Mouse (Mus musculus) gonadal fat pad, adult 2 months (tissue): ENCODE measurements around the gene Sox30. TPM values are rescaled to one million over a fixed set of nuclear protein-coding genes. Genes with fewer than 3 reads are reported as not detected.

Experiments
- DNase-seq: peaks from one replicate; pipeline ENCODE4 v3.0.0-alpha.2; 2012; ENCODE audit warnings: low read depth
- polyA plus RNA-seq: library from polyadenylated mRNA; depleted of rRNA; stranded (reverse); fragments of >200 nt; gene quantifications from 2 replicates; pipeline ENCODE4 v1.2.3, GENCODE M21; 2012; rRNA removed

The Sox30 gene
- 0.57 and 1.0 TPM in 2 replicates for polyA plus RNA-seq

DNA sequence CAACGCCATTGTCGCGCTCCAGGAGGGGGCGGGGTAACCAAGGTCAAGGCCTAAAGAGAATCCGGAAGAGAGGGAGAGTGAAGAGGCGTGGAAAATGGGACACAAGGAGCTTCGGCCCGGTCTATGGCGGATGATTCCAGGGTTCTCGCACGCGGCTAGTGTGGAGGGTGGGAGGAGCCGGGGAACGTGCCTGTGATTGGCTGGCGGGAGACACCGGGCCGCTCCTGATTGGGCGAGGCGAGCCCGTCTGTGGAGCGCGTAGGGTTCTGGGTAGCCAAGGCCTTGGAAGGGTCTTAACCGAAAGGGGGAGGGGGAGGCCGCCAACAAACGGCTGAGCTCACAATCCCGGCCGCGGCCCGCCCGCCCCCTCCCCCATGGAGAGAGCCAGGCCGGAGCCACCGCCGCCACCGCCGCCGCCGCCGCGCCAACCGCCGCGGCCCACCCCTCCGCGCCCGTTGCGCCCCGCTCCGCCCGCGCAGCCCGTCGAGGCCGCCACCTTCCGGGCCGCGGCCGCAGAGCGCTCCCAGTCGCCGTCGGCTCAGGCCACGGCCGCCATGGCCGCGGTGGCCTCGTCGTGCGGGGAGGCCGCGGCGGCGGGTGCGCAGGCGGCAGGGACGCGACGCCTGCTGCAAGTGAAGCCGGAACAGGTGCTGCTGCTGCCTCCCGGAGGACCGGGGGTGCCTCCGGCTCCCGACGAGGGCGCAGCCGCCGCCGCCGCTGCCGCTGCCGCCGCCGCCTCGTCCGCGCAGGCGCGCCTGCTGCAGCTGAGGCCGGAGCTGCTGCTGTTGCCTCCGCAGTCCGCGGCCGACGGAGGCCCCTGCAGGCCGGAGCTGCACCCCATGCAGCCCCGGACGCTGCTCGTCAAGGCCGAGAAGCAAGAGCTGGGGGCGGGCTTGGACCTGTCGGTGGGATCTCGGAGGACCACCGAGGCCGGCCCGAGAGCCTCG, at the start of gene Sox30:
Gene Sox30 (plus strand): TSS at position 365 of the 947 bp plus-strand sequence.
- DNase-seq: no peak

DNA sequence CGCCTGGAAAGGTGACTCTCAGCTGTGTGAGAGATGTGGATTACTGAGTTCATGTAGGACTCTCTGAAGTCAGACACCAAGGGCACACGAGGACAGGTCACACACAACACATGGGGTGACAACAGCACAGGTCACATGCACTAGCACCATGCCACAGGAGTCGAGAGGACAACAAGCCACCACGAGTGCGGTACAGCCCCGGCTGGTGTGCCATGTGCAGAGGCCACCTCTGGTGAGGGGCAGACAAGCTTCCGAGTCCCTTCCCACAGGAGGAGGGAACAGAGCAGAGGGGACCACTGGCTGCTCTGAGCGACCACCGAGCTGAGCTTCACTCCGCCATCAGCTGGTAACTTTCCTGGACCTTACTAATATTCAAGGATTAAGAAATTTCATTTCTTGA, 47.3 kb upstream of the Sox30 start:
- DNase-seq: no peak

DNA sequence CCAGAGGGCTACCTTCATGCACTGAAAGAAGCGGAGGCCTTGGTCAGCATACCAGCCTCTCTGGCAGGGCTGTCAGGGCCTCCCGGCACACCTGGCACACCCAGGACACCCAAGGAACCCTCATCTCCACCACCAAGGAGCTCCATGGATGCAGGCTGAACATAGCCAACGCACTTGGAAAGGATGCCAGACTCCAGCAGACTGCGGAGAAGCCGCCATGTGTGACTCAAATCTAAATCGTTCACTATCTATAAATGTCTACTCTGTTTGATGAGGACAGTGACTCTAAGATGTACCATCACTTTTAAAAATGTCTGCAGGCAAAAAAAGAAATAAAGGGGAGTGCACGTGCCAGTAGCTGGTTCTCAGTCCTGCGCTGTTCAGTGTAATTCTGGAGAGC, 42.6 kb upstream of the Sox30 start:
- DNase-seq: no peak

DNA sequence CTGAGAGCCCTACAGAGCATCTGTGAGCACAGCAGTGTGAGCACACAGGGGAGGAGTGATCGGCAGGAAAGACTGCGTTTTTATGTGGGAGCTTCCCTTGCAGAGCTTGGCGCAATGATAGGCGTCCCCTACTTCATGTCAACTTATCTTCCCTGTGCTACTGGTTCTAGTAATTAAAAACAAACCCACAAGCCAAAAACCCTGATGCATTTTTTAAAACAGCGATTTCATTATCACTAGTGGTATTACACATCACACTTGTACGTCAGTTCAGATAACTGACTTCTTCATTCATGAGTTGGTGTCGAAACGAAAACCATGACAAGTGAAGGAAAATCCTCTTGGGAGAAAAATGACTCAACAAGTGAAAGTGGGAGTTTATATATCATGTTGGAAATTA, 41.2 kb upstream of the Sox30 start:
- DNase-seq: no peak

DNA sequence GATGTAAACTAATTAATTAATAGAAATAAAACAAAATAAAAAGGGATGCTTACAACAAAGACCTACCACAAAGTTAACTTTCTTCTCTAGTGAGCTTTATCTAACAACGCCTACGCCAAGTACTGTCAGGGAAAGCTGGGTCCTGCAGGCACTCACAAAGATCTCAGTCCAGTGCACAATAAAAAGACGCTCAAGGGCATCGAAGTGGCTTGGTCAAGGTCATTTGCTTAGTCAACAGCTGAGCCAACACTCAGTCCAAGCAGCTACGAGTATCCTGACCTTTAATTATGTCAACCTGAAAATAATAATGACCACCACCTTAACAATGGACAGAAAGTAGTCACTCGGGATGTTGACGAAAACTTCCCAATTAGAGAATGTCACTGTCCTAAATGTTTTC, 37.8 kb upstream of the Sox30 start:
- DNase-seq: no peak

DNA sequence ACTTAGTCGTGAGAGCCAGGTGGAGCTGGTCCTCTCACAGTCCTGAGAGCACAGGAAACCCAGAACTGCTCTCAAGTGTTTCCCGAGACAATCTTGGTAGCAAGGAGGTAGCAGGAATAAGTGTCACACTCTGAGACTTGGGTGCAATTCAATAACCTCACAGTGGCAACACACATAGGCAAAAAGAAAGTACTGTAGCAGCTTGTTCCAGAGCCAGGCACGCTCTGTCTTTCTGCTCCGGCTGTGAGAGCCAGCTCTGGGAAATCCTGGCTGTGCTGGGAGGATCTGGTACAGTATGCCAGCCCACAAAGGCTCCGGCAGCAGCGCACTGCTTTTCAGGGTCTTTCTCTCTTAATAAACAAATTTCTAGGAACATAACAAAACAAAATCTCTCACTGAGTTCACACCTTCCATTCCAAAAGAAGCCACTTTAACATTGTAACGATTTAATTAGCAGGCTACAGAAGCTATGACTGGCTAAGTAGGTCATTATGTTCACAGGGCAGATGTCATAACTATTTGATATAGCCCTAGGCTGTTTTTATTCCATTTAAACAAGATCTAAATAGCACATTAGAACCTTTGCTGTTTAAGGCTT, 36.9 kb upstream of the Sox30 start:
- DNase-seq: no peak

DNA sequence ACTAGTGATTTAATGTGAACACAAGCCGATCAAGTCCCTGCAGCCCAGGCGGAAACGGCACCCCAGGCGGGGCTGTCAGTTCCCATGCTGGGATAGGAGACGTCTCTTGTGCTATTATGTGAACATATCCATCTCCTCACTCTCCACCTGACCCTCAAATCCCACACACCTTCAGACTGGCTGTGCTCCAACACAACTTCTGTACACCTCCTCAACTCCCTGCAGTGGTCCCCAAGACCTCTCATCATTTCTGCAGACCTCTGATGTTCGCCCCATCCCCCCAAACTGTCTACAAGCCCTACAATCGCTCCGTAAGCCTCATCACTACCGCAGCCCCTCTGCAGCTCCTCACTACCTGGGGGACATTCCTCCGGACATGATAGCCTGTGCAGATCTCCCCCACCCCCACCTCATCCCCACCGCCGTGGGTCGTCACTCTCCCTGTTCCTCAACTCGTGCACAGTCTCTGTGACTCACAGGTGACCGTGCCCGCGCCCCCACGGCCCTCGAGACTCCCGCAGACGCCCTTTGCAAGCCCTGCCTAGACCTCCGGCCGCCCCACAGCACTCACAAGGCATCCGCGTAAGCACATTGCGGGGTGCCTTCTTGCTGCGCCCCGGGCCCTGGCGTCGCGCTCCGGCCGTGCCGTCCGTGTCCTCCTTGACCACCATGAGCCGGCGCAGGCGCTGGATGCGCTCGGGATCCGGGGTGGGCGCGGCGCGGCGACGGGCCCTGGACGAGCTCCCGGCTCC, 36.0 kb upstream of the Sox30 start:
- no peak for DNase-seq

DNA sequence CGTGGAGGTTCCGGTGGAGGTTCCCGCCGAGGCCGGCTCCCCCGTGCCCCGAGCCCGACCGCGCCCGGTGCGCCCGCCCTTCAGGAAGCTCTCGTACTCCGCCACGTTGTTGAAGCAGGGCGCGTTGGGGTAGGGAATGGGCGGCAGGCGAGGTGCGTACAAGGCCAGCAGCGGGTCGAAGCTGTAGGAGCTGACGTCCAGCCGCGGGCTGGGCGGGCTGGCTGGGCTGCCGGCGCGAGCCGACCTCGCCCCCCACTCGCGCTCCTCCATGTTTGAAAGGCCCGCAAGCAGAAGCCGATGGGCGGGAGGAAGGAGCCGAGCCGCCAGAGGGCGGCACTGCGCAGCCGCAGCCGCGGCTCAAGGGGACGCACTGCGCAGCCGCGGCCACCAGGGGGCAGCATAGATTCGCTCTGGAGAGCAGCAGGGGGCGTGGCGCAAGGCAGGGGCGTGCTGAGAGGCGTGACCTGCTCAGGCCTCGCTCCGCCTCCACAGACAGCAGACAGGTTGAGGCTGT, 35.4 kb upstream of the Sox30 start, which contains the start of gene Lsm11:
Gene Lsm11 (minus strand): TSS at position 293 of the 514 bp plus-strand sequence.
- DNase-seq: no peak

DNA sequence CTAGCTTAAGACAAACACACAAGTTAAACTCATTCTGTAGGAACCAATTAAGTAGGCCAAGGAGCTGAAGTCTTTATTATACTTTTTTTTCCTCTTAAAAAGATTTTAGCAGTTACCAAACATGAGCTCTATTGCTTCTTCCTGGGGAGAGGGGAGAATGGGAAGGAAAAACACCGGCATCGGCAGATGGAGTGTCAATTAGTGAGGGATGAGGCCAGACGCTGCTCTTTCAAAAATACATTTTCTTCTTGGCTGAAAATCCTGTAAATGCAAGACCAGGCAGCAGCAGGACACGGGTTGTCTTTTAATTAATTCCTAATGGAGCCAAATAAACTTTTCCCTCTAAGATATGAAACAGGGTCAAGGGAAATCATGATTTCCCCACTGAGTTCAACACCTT, 33.3 kb upstream of the Sox30 start:
- no peak for DNase-seq

DNA sequence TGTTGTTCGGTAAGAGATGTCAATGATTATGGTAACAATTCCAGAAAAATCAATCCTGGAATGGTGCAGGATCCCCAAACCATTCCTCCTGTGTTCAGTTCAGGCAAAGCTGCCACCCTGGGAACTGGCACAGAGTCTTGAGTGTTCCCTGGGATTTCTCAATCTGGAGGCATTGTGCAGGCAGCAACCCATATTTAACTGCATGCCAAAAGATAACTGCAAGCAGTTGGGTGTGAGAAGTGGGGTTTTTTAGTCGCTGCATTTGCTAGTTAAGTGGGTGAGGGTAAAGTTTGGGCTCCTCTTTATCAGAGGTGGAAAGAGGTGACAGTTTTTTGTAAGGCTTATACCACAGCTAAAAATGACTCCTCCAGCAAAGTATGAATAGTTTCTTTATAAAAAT, 32.6 kb upstream of the Sox30 start:
- no peak for DNase-seq

DNA sequence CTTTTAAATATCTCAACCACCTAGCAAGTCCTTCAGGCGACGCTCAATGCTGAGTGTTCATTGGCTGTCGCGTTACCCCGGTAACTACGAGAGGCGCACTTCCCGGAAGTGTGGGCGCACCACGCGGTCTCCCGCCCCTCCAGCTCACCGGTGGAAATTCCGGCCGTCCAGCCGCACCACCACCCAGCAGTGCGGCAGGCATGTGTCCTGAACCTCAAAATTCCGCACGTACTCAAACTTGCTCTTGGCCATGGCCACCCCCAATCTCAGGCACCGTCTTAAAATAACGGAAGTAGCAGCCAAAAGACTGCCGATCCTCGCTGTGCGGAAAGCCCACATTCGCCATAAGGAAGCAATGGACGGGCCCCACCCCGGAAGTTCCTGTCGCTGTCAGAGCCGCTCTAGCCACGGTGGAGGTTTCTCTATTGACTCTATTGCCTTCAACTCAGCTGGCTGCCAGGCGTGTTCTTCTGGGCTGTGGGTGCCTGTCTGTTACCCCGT, 24.9 kb upstream of the Sox30 start, which contains the start of gene Thg1l:
Gene Thg1l (minus strand): TSS at position 368 of the 501 bp plus-strand sequence.
- DNase-seq: peak; percentile 58

DNA sequence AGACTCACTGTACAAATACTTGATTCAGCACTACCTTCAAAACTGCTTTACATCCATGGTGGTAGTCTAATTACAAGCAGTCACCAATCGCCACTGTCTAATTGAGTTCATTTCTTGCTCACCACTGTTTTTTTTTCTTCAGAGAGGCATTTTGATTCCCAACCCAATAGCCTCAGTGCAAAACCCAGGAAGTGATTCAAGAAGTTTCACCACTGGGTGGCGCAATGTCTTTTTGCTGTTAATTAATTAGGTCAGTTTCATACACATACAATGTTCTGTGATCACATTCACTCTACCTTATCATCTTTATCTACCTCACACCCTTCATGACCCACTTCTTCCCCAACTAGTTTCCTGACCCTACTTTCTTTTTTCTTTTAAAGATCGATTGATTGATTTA, 20.5 kb upstream of the Sox30 start:
- DNase-seq: no peak

DNA sequence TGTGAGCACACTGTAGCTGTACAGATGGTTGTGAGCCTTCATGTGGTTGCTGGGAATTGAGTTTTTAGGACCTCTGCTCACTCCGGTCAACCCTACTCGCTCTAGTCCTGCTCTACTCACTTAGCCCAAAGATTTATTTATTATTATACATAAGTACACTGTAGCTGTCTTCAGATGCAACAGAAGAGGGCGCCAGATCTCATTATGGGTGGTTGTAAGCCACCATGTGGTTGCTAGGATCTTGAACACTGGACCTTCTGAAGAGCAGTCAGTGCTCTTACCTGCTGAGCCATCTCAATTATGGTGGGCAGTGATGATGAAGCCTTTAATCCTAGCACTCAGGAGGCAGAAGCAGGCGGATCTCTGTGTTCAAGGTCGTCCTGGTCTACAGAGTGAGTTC, 20.1 kb upstream of the Sox30 start:
- DNase-seq: no peak

DNA sequence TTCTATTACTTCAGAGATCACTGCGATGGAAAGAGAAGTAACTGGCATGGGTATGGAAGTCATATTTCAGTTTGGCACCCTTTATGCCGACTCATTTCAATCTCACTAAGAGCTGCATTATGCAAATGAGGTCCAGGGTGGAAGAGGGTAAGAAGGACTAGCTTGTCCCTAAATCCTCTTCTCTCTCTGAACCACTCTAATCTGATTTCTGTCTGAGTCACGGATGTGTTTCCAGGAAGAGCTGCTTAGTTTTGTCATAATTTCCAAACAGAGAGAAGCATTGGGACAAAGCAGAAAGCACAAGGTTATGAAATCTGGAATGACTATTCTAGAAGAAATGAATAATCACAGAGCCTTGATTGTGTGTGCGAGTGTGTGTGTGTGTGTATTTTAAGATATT, 13.2 kb upstream of the Sox30 start:
- DNase-seq: no peak

DNA sequence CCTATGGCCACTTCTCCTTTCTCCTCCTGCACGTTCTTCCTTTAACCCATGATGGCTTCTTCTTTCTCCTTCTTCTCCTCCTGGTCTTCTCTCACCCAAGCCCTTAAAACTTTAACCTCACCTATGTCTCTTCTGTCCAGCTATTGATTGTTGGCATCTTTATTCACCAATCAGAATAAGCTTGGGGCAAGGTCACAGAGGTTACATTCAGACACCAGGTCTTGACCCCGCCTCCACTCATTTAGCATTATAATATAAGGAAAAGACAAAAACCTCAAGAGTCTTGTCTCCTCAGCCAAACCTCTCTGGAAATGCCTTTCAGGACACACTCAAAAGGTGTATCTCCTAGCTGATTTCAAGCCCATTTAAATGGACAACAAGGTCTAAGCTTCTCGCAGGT, 11.6 kb upstream of the Sox30 start:
- DNase-seq: no peak

DNA sequence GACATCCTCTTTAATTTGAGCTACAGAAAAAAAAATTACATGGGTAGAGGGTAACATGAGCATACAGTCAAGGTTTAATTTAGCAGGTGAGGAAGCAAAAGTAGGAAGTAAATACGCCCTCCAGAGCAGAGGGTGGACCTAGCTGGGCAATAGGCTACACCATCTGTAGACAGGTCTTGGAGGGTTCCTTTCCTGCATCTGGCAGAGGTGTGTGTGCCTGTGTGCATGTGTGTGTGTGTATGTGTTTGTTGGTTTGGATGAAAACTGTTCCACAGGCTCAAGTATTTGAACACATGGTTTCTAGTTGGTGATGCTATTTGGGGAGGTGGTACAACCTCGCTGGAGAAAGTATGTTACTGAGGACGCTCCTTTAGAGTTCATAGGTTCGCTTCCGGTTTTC, 6.5 kb upstream of the Sox30 start:
- DNase-seq: no peak

DNA sequence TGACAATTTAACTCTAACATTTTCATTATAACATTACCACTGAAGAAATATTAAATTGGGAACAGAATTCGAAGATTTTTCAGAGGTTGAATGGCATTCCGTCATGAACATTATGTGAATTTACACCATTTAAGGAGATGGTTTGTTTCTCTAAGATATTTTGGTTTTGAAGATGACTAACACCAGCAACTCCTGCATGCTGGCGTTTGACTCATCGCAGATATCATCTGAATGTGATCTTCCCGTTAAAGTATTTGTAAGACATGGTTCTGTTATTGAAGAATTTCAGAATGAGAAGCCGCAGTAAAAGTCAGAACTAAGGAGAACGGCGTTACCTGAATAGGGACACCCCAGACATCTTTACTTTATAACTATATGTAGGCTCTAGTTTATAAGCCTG, 5.6 kb upstream of the Sox30 start:
- DNase-seq: no peak

DNA sequence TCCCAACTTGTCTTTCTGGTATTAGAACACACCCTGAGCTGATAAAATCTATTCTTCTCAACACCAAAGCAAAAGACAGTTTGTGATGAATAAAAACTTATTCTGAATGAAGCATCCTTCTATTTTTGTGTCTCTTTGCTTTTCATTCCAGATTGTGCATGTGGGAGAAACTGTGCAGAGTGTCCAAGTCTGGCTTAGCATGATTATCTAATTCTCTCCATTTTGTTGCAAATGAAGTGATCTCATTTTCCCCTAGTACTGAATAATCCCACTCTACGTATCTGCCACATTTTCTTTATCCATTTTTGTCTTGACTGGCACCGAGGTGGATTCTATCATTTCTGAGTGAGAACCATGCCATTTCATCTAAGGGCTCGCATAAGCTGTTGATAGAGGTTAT, 4.0 kb upstream of the Sox30 start:
- no peak for DNase-seq

DNA sequence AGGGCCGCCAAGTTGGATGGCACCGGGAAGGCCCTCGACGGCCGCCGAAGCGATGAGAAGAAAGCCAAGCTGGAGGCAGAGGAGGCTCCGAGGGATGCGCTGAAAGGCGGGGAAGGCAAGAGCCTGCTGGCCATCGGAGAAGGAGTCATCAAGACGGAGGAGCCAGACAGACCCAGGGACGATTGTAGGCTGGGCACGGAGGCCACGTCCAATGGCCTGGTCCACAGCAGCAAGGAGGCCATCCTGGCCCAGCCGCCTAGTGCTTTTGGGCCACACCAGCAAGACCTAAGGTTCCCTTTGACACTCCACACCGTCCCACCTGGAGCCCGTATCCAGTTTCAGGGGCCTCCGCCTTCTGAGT, 763 bp downstream of the Sox30 start:
- no peak for DNase-seq

DNA sequence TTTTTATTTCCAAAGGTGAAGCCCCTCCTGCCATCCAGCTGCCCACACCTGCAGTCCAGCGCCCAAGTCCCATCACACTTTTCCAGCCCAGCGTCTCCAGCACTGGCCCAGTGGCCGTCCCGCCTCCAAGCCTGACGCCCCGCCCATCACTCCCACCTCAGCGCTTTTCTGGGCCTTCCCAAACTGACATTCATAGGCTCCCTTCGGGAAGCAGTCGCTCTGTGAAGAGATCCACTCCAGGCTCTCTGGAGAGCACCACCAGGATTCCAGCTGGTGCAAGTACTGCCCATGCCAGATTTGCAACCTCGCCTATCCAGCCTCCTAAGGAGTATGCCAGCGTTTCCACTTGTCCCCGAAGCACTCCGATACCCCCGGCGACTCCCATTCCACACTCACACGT, 11.5 kb downstream of the Sox30 start:
- DNase-seq: no peak

DNA sequence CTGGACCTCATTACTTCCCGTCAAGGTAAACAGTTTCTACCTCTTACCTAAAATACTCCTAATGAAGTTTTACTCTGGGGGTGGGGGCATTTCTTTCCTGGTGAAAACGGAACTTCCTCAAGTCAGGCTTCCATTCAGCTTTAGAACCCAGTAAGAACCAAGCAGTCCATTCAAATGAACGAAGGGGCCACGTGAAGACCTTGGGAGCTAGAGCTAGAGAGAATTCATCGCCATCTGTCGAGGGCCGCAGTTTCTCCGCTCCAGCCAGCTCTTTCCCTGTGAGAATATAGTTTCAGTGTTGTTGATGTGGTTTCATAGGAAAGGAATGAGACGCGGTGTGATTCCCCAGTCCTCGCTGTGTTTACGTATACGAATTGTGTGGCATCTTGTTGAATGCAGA, 12.0 kb downstream of the Sox30 start:
- no peak for DNase-seq

DNA sequence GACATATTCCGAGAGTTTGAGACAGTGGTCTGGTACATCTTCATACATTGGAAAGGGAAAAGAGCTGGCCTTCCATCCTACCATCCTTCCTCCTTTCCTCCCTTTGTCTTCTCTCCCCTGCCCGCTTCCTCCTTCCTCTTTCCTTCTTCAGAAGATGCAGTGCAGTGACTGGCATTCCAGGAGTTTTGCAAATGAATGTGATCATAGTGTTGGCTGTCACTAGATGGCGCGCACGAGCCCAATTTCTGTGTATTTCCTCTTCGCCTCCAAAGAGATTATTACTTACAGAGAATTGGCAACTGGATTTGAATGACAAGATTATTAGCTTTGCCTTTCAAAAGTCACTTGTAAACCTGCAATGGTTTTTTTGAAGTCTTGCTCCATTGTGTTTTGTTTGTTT, 36.0 kb downstream of the Sox30 start:
- DNase-seq: no peak
